Mouse (Mus musculus) heart, adult 8-10 months (tissue): ENCODE measurements at regions not wholly inside any gene's neighbourhood (a gene's known extent, or its start where the extent isn't known, plus 50 kb on each side); places are given as distances from the start of the nearest gene placed in this dataset.

ENCODE experiments used
- DNase-seq: peaks from one replicate; pipeline ENCODE4 v3.0.0; 2022; ENCODE audit warnings: low spot score

DNA sequence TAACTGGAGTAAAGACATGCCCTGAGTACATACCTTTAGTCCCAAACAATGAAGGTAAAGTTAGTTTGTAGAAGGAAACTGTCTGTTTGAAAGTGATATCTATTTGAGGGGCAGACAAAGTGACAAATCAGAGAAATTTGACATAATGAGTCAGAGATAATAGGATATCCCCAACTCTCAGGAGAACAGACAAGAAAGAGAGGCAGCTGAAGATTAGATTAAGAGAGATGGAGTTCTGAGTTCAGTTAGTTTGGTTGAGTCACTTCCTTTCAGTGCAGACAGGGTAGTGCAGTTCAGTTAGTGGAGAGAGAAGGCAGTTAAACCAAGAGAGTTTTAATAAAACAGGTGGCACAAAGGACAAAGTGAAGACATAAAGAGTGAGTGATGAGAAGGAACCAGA lies 477.4 kb upstream of the Diaph2 start:
- DNase-seq, result no peak

- DNase-seq, result peak; percentile 16
Observed at GRCm38 (mm10) chrX:129303987-129304386, 445.6 kb upstream of the Diaph2 start.

DNA sequence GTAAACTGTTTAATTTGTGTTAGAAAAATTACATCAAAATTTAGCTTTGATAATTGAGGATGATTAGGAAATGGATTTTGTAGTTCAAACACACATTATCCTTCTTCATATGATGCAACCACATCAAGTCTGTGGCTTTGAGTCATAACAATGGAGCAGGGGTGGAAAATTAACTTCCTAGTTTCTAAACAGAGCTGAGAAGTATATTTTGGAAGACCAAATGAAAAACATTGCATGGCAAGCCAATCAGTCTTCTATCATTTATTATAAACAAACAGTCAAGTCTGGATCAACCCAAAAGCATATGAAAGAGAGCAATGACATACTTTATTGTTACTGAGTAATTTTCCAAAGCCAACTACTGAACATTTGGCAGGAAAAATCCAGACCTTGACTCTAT lies 440.2 kb upstream of the Diaph2 start:
- DNase-seq, result no peak

GRCm38 (mm10) chrX:129329441-129329840 lies 420.1 kb upstream of the Diaph2 start:
- peak; percentile 4 for DNase-seq

DNA sequence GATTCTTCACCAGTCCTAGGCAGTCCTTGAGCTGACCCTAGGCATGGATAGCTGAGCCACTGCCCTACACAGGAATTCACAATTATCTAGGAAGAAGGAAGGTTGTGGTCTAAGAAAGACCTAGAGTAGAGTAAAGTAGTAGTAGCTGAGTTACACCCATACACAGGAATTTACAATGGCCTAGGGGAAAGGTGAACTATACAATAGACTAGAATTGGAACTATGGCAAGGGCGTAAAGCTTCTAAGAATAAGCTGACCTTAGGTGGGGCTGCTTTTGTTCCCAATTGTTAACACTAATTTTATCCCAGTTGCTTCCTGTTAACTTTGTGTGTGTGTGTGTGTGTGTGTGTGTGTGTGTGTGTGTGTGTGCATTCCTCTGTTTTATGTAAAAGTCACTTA lies 416.7 kb upstream of the Diaph2 start:
- DNase-seq, result peak; percentile 7
